Mouse (Mus musculus) heart, embryonic 14.5 days (tissue): Measurements from ENCODE around the gene Fgfr2. TPM values are rescaled to one million over a fixed set of nuclear protein-coding genes. Genes with fewer than 3 reads are reported as not detected.
A peak's percentile ranks its signal among the peaks of the same experiment; 100 is the strongest.

Experiments used
- ATAC-seq: fragments of 200-750 bp; cut with Nextera tagmentation; 2 replicates; pipeline ENCODE4 v1.8.0; 2017; ENCODE audit warnings: low read depth, moderate TSS enrichment; ENCODE audit not compliant: insufficient number of reproducible peaks, insufficient read depth, low FRiP score
- H3K27ac ChIP-seq, 2 experiments: fragments of 200-500 bp in 1 of 2; fragments of 300-500 bp in 1 of 2; sonication (generic) in 1 of 2; replicated peaks in 1 of 2; 2 replicates each; pipeline ENCODE4 v1.5.1; 2012 to 2014; ENCODE audit warnings: low read depth in 2 of 2, low read length in 2 of 2, control low read depth in 1 of 2, mild to moderate bottlenecking in 1 of 2, mixed read lengths in 1 of 2; ENCODE audit not compliant: control insufficient read depth in 1 of 2, insufficient read depth in 1 of 2
- H3K27me3 ChIP-seq: fragments of 300-500 bp; sonication (generic); 2 replicates; pipeline ENCODE4 v1.6.1; 2014; ENCODE audit warnings: mild to moderate bottlenecking, low read length, control low read depth; ENCODE audit not compliant: control insufficient read depth, insufficient read depth
- H3K36me3 ChIP-seq: fragments of 300-500 bp; sonication (generic); 2 replicates; pipeline ENCODE4 v1.6.1; 2014; ENCODE audit warnings: mild to moderate bottlenecking, control low read depth, low read length, mixed read lengths; ENCODE audit not compliant: control insufficient read depth, insufficient read depth
- H3K4me1 ChIP-seq, 2 experiments: fragments of 200-500 bp in 1 of 2; fragments of 300-500 bp in 1 of 2; sonication (generic) in 1 of 2; 2 replicates each; pipeline ENCODE4 v1.6.1; 2012 to 2014; ENCODE audit warnings: low read length in 2 of 2, control low read depth in 1 of 2, mixed read lengths in 1 of 2; ENCODE audit not compliant: control insufficient read depth in 2 of 2, insufficient read depth in 2 of 2
- H3K4me2 ChIP-seq: fragments of 300-500 bp; sonication (generic); 2 replicates; pipeline ENCODE4 v1.6.1; 2014; ENCODE audit warnings: mild to moderate bottlenecking, low read length
- H3K4me3 ChIP-seq, 2 experiments: fragments of 200-500 bp in 1 of 2; fragments of 300-500 bp in 1 of 2; sonication (generic) in 1 of 2; 2 replicates each; pipeline ENCODE4 v1.5.1; 2012 to 2014; ENCODE audit warnings: low read length in 2 of 2, mild to moderate bottlenecking in 2 of 2, control low read depth in 1 of 2, low read depth in 1 of 2, moderate library complexity in 1 of 2; ENCODE audit not compliant: control insufficient read depth in 1 of 2, insufficient read depth in 1 of 2
- H3K9ac ChIP-seq: fragments of 300-500 bp; sonication (generic); 2 replicates; pipeline ENCODE4 v1.6.1; 2014; ENCODE audit warnings: mild to moderate bottlenecking, low read length
- H3K9me3 ChIP-seq: fragments of 300-500 bp; sonication (generic); 2 replicates; pipeline ENCODE4 v1.6.1; 2016; ENCODE audit warnings: low read length, control low read depth; ENCODE audit not compliant: control insufficient read depth
- WGBS: fragments of 180-500 bp; shearing (Covaris S2); extraction: QIAGEN DNeasy Blood & Tissue Kit; methylation state at CpG from one replicate; pipeline ENCODE4 v1.1.7; 2014; 5-methylcytosine and 5-hydroxymethylcytosine counted together
- polyA plus RNA-seq: library from polyadenylated mRNA; unstranded; fragments of >200 nt; fragmentation: Nextera tagmentation; extraction: Ambion mirVana; gene quantifications from 2 replicates; pipeline ENCODE4 v1.2.1, GENCODE M21; 2014

The Fgfr2 gene
- polyA plus RNA-seq, 1 experiment from 2014 or later = 22.4 TPM

GRCm38 (mm10) chr7:132169419-132170169 is 953.6 kb downstream of the Fgfr2 start:
- H3K4me3 ChIP-seq = no peak overlapping the region
- WGBS = 67% methylated on average over 7 of the region's 7 CpGs
- no peak for ATAC-seq

GRCm38 (mm10) chr7:132167239-132167638 is 955.9 kb downstream of the Fgfr2 start:
- no peaks in the 10 kb centered on the region for H3K4me1 ChIP-seq
- H3K27me3 ChIP-seq = no peaks in the 10 kb centered on the region
- no peak overlapping the region for H3K9ac ChIP-seq
- 0 out of 2 replicates have a peak, but pooled peaks cover 2% of the 10 kb centered on the region for H3K9me3 ChIP-seq
- WGBS = 73% methylated on average over 4 of the region's 4 CpGs
- H3K4me2 ChIP-seq = no peak overlapping the region
- no peaks in the 10 kb centered on the region for H3K36me3 ChIP-seq
- H3K27ac ChIP-seq = no peak overlapping the region
- H3K4me3 ChIP-seq = no peak overlapping the region
- no peak for ATAC-seq

More at GRCm38 (mm10) chr7:132169419-132170169, 953.6 kb downstream of the Fgfr2 start:
- Histone ChIP-seq H3K36me3 (no peaks in the 10 kb centered on the region), H3K4me1 (no peaks in the 10 kb centered on the region), H3K9me3 (0 out of 2 replicates have a peak, but pooled peaks cover 2% of the 10 kb centered on the region), H3K27me3 (no peaks in the 10 kb centered on the region), H3K4me2 (no peak overlapping the region), H3K9ac (no peak overlapping the region), H3K27ac (no peak overlapping the region)

- H3K27ac ChIP-seq = no peak overlapping the region
- H3K4me2 ChIP-seq = no peak overlapping the region
- no peak for ATAC-seq
- WGBS = 82% methylated on average over 3 of the region's 3 CpGs
- no peaks in the 10 kb centered on the region for H3K4me1 ChIP-seq
- no peak overlapping the region for H3K9ac ChIP-seq
- H3K27me3 ChIP-seq = no peaks in the 10 kb centered on the region
- H3K9me3 ChIP-seq = no peaks in the 10 kb centered on the region
- no peak overlapping the region for H3K4me3 ChIP-seq
- no peaks in the 10 kb centered on the region for H3K36me3 ChIP-seq
Observed at GRCm38 (mm10) chr7:132162254-132162653, 960.9 kb downstream of the Fgfr2 start.

GRCm38 (mm10) chr7:132158321-132159025 is 964.7 kb downstream of the Fgfr2 start:
- Histone ChIP-seq H3K4me3 (no peak overlapping the region), H3K4me2 (no peak overlapping the region), H3K27me3 (peaks cover 35% of the 10 kb centered on the region), H3K9me3 (no peaks in the 10 kb centered on the region), H3K4me1 (no peaks in the 10 kb centered on the region; a peak in 1 of 4 replicates), H3K9ac (no peak overlapping the region), H3K36me3 (no peaks in the 10 kb centered on the region), H3K27ac (no peak overlapping the region)
- 85% methylated on average over 9 of the region's 9 CpGs for WGBS
- no peak for ATAC-seq

GRCm38 (mm10) chr7:132154368-132154961 is 968.7 kb downstream of the Fgfr2 start, which contains the start of gene Cpxm2:
Gene Cpxm2 (minus strand): TSS chr7:132154739.
- no peaks in the 10 kb centered on the region for H3K9me3 ChIP-seq
- no peak for ATAC-seq
- no peaks in the 10 kb centered on the region for H3K36me3 ChIP-seq
- peak within 1 kb of the TSS; percentile 64 for H3K4me2 ChIP-seq
- H3K4me1 ChIP-seq = no peaks in the 10 kb centered on the region; a peak in 1 of 4 replicates
- 3% methylated on average over 33 of the region's 43 CpGs for WGBS
- H3K27me3 ChIP-seq = peaks cover 50% of the 10 kb centered on the region
- H3K4me3 ChIP-seq = peak within 1 kb of the TSS; percentile 27 to 29; a peak in 3 of 4 replicates
- H3K27ac ChIP-seq = no peak within 1 kb of the TSS
- H3K9ac ChIP-seq = no peak within 1 kb of the TSS

- Histone ChIP-seq H3K4me2 (peak overlapping the region; percentile 64; the same call in 1 of the 2 replicates), H3K9me3 (no peaks in the 10 kb centered on the region), H3K4me1 (no peaks in the 10 kb centered on the region; a peak in 1 of 4 replicates), H3K36me3 (no peaks in the 10 kb centered on the region), H3K27me3 (peaks cover 50% of the 10 kb centered on the region), H3K27ac (no peak overlapping the region), H3K9ac (no peak overlapping the region), H3K4me3 (peak overlapping the region in 1 of 2 experiments; percentile 29; a peak in 1 of 4 replicates)
- no peak for ATAC-seq
- 36% methylated on average over 6 of the region's 6 CpGs for WGBS
Observed at GRCm38 (mm10) chr7:132153725-132154147, 969.4 kb downstream of the Fgfr2 start.

GRCm38 (mm10) chr7:132145227-132145800 is 977.8 kb downstream of the Fgfr2 start:
- H3K27ac ChIP-seq = no peak overlapping the region
- H3K9ac ChIP-seq = no peak overlapping the region
- 75% methylated on average over 15 of the region's 15 CpGs for WGBS
- no peaks in the 10 kb centered on the region for H3K4me1 ChIP-seq
- no peaks in the 10 kb centered on the region for H3K9me3 ChIP-seq
- no peak overlapping the region for H3K4me2 ChIP-seq
- ATAC-seq = no peak
- no peak overlapping the region for H3K4me3 ChIP-seq
- no peaks in the 10 kb centered on the region for H3K36me3 ChIP-seq
- no peaks in the 10 kb centered on the region for H3K27me3 ChIP-seq
